Mouse (Mus musculus): Measurements from ENCODE around the gene Stap2.

Gene Stap2

GRCm38 (mm10) chr17:55961631-55962030, 43.8 kb downstream of the Stap2 start:
- in situ Hi-C loops (cut with MboI; ENCODE audit: low sequenced_read_pairs) = no loop called here

DNA sequence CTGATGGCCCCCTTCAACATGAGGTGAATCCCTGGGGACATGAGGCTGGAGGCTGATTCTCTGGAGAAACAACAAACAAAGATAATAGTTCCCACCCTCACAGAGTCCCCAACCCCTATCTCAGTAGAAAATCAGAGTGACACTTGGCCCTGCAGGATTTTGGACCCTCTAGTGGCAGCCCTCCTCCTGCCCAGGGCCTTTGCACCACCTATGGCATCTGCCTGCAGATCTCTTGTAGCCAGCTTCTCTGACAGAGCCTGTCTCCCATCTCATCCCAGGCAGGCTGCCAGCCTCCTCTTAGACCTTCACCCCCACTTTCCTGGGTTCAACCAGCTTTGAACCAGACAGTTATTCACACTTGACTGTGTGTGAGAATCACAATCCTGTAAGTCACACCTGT, 44.6 kb downstream of the Stap2 start:
- in situ Hi-C loops (cut with MboI; ENCODE audit: low sequenced_read_pairs) = no loop called here

GRCm38 (mm10) chr17:55959946-55960740, 45.2 kb downstream of the Stap2 start:
- in situ Hi-C loops (cut with MboI; ENCODE audit: low sequenced_read_pairs) = no loop called here

GRCm38 (mm10) chr17:55958918-55959728, 46.3 kb downstream of the Stap2 start, which contains the start of gene Yju2:
TSS of gene Yju2 (plus strand) at chr17:55959099.
- in situ Hi-C loops (cut with MboI; ENCODE audit: low sequenced_read_pairs) = no loop called here

DNA sequence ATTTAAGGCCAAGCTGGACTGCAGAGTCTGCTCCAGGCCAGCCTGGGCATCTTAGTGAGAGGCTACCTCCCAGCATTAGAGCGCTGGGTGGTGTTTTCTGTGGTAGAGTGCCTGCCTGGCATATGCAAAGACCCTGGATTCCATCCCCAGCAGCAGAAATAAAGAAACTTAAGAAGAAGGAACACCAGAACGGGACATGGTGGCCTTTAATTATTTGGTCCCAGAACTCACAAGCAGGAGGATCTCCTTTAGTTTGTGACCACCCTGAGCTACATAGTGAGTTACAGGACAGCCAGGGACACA, 46.8 kb downstream of the Stap2 start:
- in situ Hi-C loops (cut with MboI; ENCODE audit: low sequenced_read_pairs) = no loop called here

DNA sequence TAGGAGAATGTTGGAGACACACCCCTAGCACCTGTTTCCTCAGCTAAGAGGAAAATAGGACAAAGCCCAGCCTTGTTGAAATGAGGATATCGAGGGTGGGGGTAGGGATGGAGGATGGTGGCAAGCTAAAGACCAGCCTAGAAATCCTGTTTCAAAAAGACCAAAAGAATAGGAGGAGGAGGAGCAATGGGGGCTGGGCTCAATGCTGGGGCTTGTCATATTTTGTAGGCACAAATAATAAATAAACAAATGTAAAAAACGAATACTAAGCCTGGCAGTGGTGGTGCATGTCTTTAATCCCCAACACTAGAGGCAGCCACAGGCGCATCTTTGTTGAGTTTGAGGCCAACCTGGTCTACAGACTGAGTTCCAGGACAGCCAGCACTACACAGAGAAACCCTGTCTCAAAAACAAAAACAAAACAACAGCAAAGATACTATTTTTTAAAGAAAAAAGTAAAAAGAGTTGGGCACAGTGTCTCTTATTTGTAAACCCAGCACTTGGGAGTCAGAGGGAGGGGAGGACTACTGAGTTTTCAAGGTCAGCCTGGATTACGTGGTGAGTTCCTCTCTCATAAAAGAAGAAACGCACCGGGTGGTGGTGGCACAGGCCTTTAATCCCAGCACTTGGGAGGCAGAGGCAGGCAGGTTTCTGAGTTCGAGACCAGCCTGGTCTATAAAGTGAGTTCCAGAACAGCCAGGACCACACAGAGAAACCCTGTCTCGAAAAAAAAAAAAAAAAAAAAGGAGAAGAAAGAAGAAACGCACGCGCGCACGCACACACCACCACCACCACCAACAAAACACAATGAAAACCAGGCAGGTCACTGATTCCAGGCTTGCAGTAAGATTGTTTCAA, 47.4 kb downstream of the Stap2 start:
- in situ Hi-C loops (cut with MboI; ENCODE audit: low sequenced_read_pairs) = no loop called here

- in situ Hi-C loops (cut with MboI; ENCODE audit: low sequenced_read_pairs) = no loop called here
These were observed 48.2 kb downstream of the Stap2 start for GRCm38 (mm10) chr17:55957168-55957567.

DNA sequence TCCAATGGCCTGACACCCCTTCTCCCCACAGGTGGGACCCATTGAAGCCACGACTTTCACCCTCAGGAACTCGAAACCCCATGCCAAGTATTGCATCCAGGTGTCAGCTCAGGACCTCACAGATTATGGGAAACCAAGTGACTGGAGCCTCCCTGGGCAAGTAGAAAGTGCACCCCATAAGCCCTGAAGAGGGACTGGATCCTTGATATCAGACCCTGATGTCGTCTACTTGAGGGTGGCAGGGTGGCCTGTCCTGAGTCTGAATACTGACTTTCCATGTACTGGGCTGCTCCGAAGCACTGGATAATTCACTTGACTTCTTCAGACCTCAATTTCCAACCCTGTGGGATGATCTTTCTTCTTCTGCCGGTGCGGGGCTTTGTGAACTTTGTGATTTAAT, 48.8 kb downstream of the Stap2 start:
- in situ Hi-C loops (cut with MboI; ENCODE audit: low sequenced_read_pairs) = no loop called here

DNA sequence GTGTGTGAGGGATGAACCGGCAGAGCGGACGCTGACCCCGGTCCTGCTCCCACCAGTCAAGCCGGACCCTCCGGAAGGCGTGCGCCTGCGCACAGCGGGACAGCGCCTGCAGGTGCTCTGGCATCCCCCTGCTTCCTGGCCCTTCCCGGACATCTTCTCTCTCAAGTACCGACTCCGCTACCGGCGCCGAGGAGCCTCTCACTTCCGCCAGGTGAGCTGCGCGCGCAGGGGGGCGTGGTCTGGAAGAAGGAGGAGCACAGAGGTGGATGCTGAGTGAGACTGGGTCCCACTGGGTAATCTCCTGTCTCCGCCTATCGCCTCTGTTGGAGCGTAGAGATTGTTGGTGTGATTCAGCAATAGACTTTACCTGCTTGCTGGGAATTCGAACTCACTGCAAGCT, 49.3 kb downstream of the Stap2 start:
- in situ Hi-C loops (cut with MboI; ENCODE audit: low sequenced_read_pairs) = no loop called here

- in situ Hi-C loops (cut with MboI; ENCODE audit: low sequenced_read_pairs) = no loop called here
These were observed 51.2 kb downstream of the Stap2 start for GRCm38 (mm10) chr17:55954229-55954628.

- in situ Hi-C loops (cut with MboI; ENCODE audit: low sequenced_read_pairs) = no loop called here
These were observed 51.6 kb downstream of the Stap2 start for GRCm38 (mm10) chr17:55953751-55954150.

- in situ Hi-C loops (cut with MboI; ENCODE audit: low sequenced_read_pairs) = no loop called here
These were observed 52.8 kb downstream of the Stap2 start, which contains the start of gene Ebi3 for GRCm38 (mm10) chr17:55952447-55953027. TSS of gene Ebi3 (plus strand) at chr17:55952640.

DNA sequence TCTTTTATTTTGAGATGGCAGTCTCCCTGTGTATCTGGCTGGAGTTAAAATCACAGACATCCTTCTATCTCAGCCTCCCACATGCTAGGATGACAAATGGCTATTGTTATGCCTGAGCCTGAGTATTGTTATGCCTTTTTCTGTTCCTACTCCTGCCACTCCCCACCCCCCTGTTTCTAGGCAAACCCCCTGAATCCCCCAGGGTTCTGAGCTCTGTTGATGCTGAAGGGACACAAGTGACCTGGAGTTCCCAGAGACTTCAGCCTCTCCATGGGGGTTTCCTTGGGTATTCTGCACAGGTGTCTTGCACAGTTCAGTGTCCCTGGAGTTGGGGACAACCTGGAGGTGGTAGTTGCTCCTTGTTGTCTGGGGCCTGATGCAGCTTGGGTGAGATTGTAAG, 53.3 kb downstream of the Stap2 start:
- in situ Hi-C loops (cut with MboI; ENCODE audit: low sequenced_read_pairs) = no loop called here

DNA sequence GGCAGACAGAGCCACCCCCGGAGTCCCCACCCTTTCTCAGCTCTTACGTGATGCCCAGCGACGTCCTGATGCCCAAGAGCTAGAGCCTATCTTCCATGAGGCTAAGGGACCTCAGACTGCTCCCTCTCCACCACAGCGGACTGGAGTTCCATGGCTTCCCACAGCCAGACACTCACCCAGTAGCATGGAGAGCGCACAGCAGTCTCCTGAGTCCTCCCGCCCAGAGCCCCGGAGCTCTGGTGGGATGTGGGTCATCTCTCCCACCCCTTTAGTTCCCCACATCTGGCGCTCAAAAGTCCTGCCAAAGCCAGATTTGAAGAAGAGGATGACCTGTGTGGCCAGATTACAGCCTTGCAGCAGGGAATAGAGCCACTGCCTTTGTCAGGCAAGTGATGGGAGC, 54.8 kb downstream of the Stap2 start:
- in situ Hi-C loops (cut with MboI; ENCODE audit: low sequenced_read_pairs) = no loop called here

DNA sequence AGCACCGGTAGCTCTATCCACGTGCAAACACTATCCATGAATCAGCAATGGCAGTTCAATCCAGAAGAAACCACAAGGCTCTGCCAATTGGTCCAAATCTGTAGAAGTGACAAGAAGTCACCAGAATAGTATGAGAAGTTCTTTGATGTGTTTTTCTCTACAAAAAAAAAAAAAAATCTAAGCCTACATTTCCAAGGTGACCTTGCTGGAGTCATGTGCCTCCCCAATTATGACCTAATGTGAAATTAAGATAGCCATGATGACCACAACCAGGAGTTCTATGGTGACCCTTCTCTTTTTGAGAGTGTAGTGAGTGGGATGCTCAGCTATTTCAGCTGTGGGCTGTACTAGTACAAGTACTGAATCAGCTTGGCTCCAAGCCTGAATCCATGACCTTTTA, 56.0 kb downstream of the Stap2 start, which contains the start of gene Zfp119b:
TSS of gene Zfp119b (minus strand) at position 101 of the 400 bp plus-strand sequence.
- in situ Hi-C loops (cut with MboI; ENCODE audit: low sequenced_read_pairs) = no loop called here

- in situ Hi-C loops (cut with MboI; ENCODE audit: low sequenced_read_pairs) = no loop called here
These were observed 56.7 kb downstream of the Stap2 start for GRCm38 (mm10) chr17:55948647-55949046.

Data from CH12F3 (cell line).